Mouse (Mus musculus): ENCODE data around the gene Ncbp1.

Ncbp1 gene

GRCm38 (mm10) chr4:46138287-46139222, at the start of gene Ncbp1, which contains the start of gene Tstd2:
TSS of gene Ncbp1 (plus strand) at chr4:46138613.
TSS of gene Tstd2 (minus strand) at chr4:46138694.
- DNase-seq (ENCODE audit: low read depth, low spot score) = peak; percentile 93

GRCm38 (mm10) chr4:46089524-46090125, 48.8 kb upstream of the Ncbp1 start:
- DNase-seq (ENCODE audit: low read depth, low spot score) = no peak

- DNase-seq (ENCODE audit: low read depth, low spot score) = no peak
Observed at GRCm38 (mm10) chr4:46092429-46093076, 45.9 kb upstream of the Ncbp1 start.

- no peak for DNase-seq (ENCODE audit: low read depth, low spot score)
Observed at GRCm38 (mm10) chr4:46094916-46095825, 43.2 kb upstream of the Ncbp1 start.

GRCm38 (mm10) chr4:46095826-46096159, 42.6 kb upstream of the Ncbp1 start:
- no peak for DNase-seq (ENCODE audit: low read depth, low spot score)

GRCm38 (mm10) chr4:46096546-46096945, 41.9 kb upstream of the Ncbp1 start:
- no peak for DNase-seq (ENCODE audit: low read depth, low spot score)

- DNase-seq (ENCODE audit: low read depth, low spot score) = no peak
Observed at GRCm38 (mm10) chr4:46097591-46097990, 40.8 kb upstream of the Ncbp1 start.

- no peak for DNase-seq (ENCODE audit: low read depth, low spot score)
Observed at GRCm38 (mm10) chr4:46099132-46099531, 39.3 kb upstream of the Ncbp1 start.

GRCm38 (mm10) chr4:46100539-46100938, 37.9 kb upstream of the Ncbp1 start:
- DNase-seq (ENCODE audit: low read depth, low spot score) = no peak

GRCm38 (mm10) chr4:46101211-46101711, 37.2 kb upstream of the Ncbp1 start:
- DNase-seq (ENCODE audit: low read depth, low spot score) = no peak

- no peak for DNase-seq (ENCODE audit: low read depth, low spot score)
Observed at GRCm38 (mm10) chr4:46102078-46102769, 36.2 kb upstream of the Ncbp1 start.

- DNase-seq (ENCODE audit: low read depth, low spot score) = no peak
Observed at GRCm38 (mm10) chr4:46110084-46110483, 28.3 kb upstream of the Ncbp1 start.

- no peak for DNase-seq (ENCODE audit: low read depth, low spot score)
Observed at GRCm38 (mm10) chr4:46111361-46111760, 27.1 kb upstream of the Ncbp1 start.

GRCm38 (mm10) chr4:46115308-46115707, 23.1 kb upstream of the Ncbp1 start:
- no peak for DNase-seq (ENCODE audit: low read depth, low spot score)

- peak; percentile 34 for DNase-seq (ENCODE audit: low read depth, low spot score)
Observed at GRCm38 (mm10) chr4:46116544-46117175, 21.8 kb upstream of the Ncbp1 start.

GRCm38 (mm10) chr4:46117536-46117935, 20.9 kb upstream of the Ncbp1 start:
- DNase-seq (ENCODE audit: low read depth, low spot score) = no peak

GRCm38 (mm10) chr4:46119514-46120094, 18.8 kb upstream of the Ncbp1 start:
- DNase-seq (ENCODE audit: low read depth, low spot score) = no peak

- DNase-seq (ENCODE audit: low read depth, low spot score) = no peak
Observed at GRCm38 (mm10) chr4:46120767-46121166, 17.6 kb upstream of the Ncbp1 start.

GRCm38 (mm10) chr4:46123358-46123757, 15.1 kb upstream of the Ncbp1 start:
- DNase-seq (ENCODE audit: low read depth, low spot score) = no peak

GRCm38 (mm10) chr4:46126541-46126940, 11.9 kb upstream of the Ncbp1 start:
- peak; percentile 65 for DNase-seq (ENCODE audit: low read depth, low spot score)
